Mouse (Mus musculus): ENCODE measurements around the gene Entpd2. TPM values are rescaled to one million over a fixed set of nuclear protein-coding genes. Genes with fewer than 3 reads are reported as not detected.

The Entpd2 gene
- total and polyA plus RNA-seq, 3 experiments: not detected

GRCm38 (mm10) chr2:25427256-25427655 lies 31.6 kb downstream of the Entpd2 start:
- no peaks in the 10 kb centered on the region for H3K27me3 ChIP-seq (ENCODE audit: control insufficient read depth in 1 of 2, insufficient read depth in 2 of 2, low read length in 2 of 2)
- no peak for DNase-seq (ENCODE audit: low read depth, low spot score)
- no peaks in the 10 kb centered on the region for H3K9me3 ChIP-seq (replicated peaks; ENCODE audit: insufficient read depth, low read length)
- H3K27ac ChIP-seq (ENCODE audit: control insufficient read depth, low read depth, low read length): peak overlapping the region; percentile 9; the same call in 1 of the 2 replicates
- H3K4me1 ChIP-seq (ENCODE audit: control insufficient read depth in 1 of 2, insufficient read depth in 2 of 2, low read length in 2 of 2): peaks cover 13 to 32% of the 10 kb centered on the region in 2 experiments
- peaks cover 0 to 11% of the 10 kb centered on the region in 2 experiments; a peak in 2 of 4 replicates for H3K36me3 ChIP-seq (ENCODE audit: control insufficient read depth in 1 of 2, insufficient read depth in 2 of 2, low read length in 2 of 2)
- no peak overlapping the region for H3K4me3 ChIP-seq (ENCODE audit: control insufficient read depth in 1 of 2, insufficient read depth in 1 of 2, low read depth in 2 of 2, low read length in 2 of 2)
- peaks cover 2% of the 10 kb centered on the region; the same call in 1 of the 2 replicates for H3K79me2 ChIP-seq (ENCODE audit: control insufficient read depth, insufficient read depth, low read length, poor library complexity)
- no peak overlapping the region for H3K9ac ChIP-seq (ENCODE audit: control insufficient read depth, low read depth, low read length, poor library complexity, severe bottlenecking)
- TF ChIP-seq MEF2A (IDR thresholded peaks at IDR 0.05; ENCODE audit: extremely low read depth, insufficient replicate concordance, low read depth, low read length, poor library complexity, severe bottlenecking) (no peak), GATA1 (IDR thresholded peaks at IDR 0.05; ENCODE audit: low read depth, low read length) (no peak), JUND (IDR thresholded peaks at IDR 0.05; ENCODE audit: low read depth, low read length) (no peak)

- H3K4me3 ChIP-seq (ENCODE audit: control insufficient read depth in 1 of 2, insufficient read depth in 1 of 2, low read depth in 2 of 2, low read length in 2 of 2): peak within 1 kb of the TSS; percentile 55 to 80
- peak; percentile 96 for DNase-seq (ENCODE audit: low read depth, low spot score)
- peak within 1 kb of the TSS; percentile 70 for H3K9ac ChIP-seq (ENCODE audit: control insufficient read depth, low read depth, low read length, poor library complexity, severe bottlenecking)
- H3K36me3 ChIP-seq (ENCODE audit: control insufficient read depth in 1 of 2, insufficient read depth in 2 of 2, low read length in 2 of 2): peaks cover 0 to 7% of the 10 kb centered on the region in 2 experiments; a peak in 2 of 4 replicates
- peaks cover 8 to 23% of the 10 kb centered on the region in 2 experiments; a peak in 3 of 4 replicates for H3K4me1 ChIP-seq (ENCODE audit: control insufficient read depth in 1 of 2, insufficient read depth in 2 of 2, low read length in 2 of 2)
- H3K9me3 ChIP-seq (replicated peaks; ENCODE audit: insufficient read depth, low read length): no peaks in the 10 kb centered on the region
- H3K79me2 ChIP-seq (ENCODE audit: control insufficient read depth, insufficient read depth, low read length, poor library complexity): peaks cover 2% of the 10 kb centered on the region; the same call in 1 of the 2 replicates
- H3K27ac ChIP-seq (ENCODE audit: control insufficient read depth, low read depth, low read length): no peak within 1 kb of the TSS
- no peaks in the 10 kb centered on the region for H3K27me3 ChIP-seq (ENCODE audit: control insufficient read depth in 1 of 2, insufficient read depth in 2 of 2, low read length in 2 of 2)
- no peak for TF ChIP-seq CHD2 (IDR thresholded peaks at IDR 0.05; ENCODE audit: low read length)
- 0 out of 2 replicates have a peak, but pooled peaks have one; percentile 59 for TF ChIP-seq UBTF (IDR thresholded peaks at IDR 0.05; ENCODE audit: borderline replicate concordance, insufficient read depth, low read depth, low read length)
- peak; percentile 44; the same call in 1 of the 2 replicates for TF ChIP-seq RCOR1 (IDR thresholded peaks at IDR 0.05; ENCODE audit: low read depth, low read length)
- no peak for TF ChIP-seq POLR2AphosphoS2 (IDR thresholded peaks at IDR 0.05; ENCODE audit: low read length)
- TF ChIP-seq MXI1 (IDR thresholded peaks at IDR 0.05; ENCODE audit: low read depth, low read length): peak; percentile 67
- TF ChIP-seq KAT2A (conservative IDR thresholded peaks at IDR 0.05; ENCODE audit: low read depth, low read length): no peak; the same call in 1 of the 2 replicates
- TF ChIP-seq BHLHE40 (IDR thresholded peaks at IDR 0.05; ENCODE audit: borderline replicate concordance, low read depth, low read length): peak; percentile 57
- TF ChIP-seq ZMIZ1 (IDR thresholded peaks at IDR 0.05; ENCODE audit: low read depth, low read length): peak; percentile 51; the same call in 1 of the 2 replicates
- TF ChIP-seq MAFK (IDR thresholded peaks at IDR 0.05; ENCODE audit: borderline replicate concordance, low read depth, low read length): no peak
- peak; percentile 75 for TF ChIP-seq NELFE (IDR thresholded peaks at IDR 0.05; ENCODE audit: low read depth, low read length)
- no peak for TF ChIP-seq GABPA (IDR thresholded peaks at IDR 0.05; ENCODE audit: low read depth, low read length)
- peak; percentile 36; the same call in 1 of the 2 replicates for TF ChIP-seq TBP (IDR thresholded peaks at IDR 0.05; ENCODE audit: low read depth, low read length)
- no peak for TF ChIP-seq ZNF384 (IDR thresholded peaks at IDR 0.05; ENCODE audit: low read depth, low read length)
- no peak for TF ChIP-seq E2F4 (IDR thresholded peaks at IDR 0.05; ENCODE audit: borderline replicate concordance, low read depth, low read length)
- TF ChIP-seq SIN3A (IDR thresholded peaks at IDR 0.05; ENCODE audit: low read length): peak; percentile 73
- 0 out of 2 replicates have a peak, but pooled peaks have one; percentile 2 for TF ChIP-seq MYC (IDR thresholded peaks at IDR 0.05; ENCODE audit: low read depth, low read length)
- TF ChIP-seq USF1 (IDR thresholded peaks at IDR 0.05; ENCODE audit: low read depth, low read length): peak; percentile 16; the same call in 1 of the 2 replicates
- peak; percentile 72 to 86; a peak in 3 of 4 replicates for TF ChIP-seq POLR2A (IDR thresholded peaks at IDR 0.05; ENCODE audit: control insufficient read depth in 1 of 2, insufficient read depth in 1 of 2, low read depth in 1 of 2, low read length in 2 of 2, poor library complexity in 1 of 2)
- no peak for TF ChIP-seq TAL1 (IDR thresholded peaks at IDR 0.05; ENCODE audit: low read length)
- no peak for TF ChIP-seq USF2 (IDR thresholded peaks at IDR 0.05; ENCODE audit: borderline replicate concordance in 1 of 2, insufficient read depth in 1 of 2, low read depth in 1 of 2, low read length in 2 of 2)
- no peak for TF ChIP-seq CHD1 (IDR thresholded peaks at IDR 0.05; ENCODE audit: low read depth, low read length)
- no peak for TF ChIP-seq GATA1 (IDR thresholded peaks at IDR 0.05; ENCODE audit: low read depth, low read length)
- peak; percentile 73 for TF ChIP-seq HCFC1 (IDR thresholded peaks at IDR 0.05; ENCODE audit: low read depth, low read length)
- TF ChIP-seq MAZ (IDR thresholded peaks at IDR 0.05; ENCODE audit: low read depth, low read length): peak; percentile 99
- TF ChIP-seq MYB (IDR thresholded peaks at IDR 0.05; ENCODE audit: low read depth, low read length): no peak
- TF ChIP-seq NRF1 (IDR thresholded peaks at IDR 0.05; ENCODE audit: insufficient read depth, low read depth, low read length, poor library complexity, severe bottlenecking): peak; percentile 85
- TF ChIP-seq ZC3H11A (IDR thresholded peaks at IDR 0.05; ENCODE audit: low read depth, low read length): no peak
These were observed 33.0 kb downstream of the Entpd2 start, which contains the start of gene Abca2 for GRCm38 (mm10) chr2:25428442-25429236. TSS of gene Abca2 (plus strand) at chr2:25428703.
